Mouse (Mus musculus) WW6 (cell line): Measurements from ENCODE around the gene Ankrd55.

Experiments
- DNase-seq: peaks from one replicate; pipeline ENCODE4 v3.0.0-alpha.2; 2013; ENCODE audit warnings: low read depth, low spot score

Gene Ankrd55

GRCm38 (mm10) chr13:112288225-112289178, at the start of gene Ankrd55:
Gene Ankrd55 (plus strand): TSS chr13:112288451.
- no peak for DNase-seq

GRCm38 (mm10) chr13:112239239-112239638, 49.0 kb upstream of the Ankrd55 start:
- no peak for DNase-seq

DNA sequence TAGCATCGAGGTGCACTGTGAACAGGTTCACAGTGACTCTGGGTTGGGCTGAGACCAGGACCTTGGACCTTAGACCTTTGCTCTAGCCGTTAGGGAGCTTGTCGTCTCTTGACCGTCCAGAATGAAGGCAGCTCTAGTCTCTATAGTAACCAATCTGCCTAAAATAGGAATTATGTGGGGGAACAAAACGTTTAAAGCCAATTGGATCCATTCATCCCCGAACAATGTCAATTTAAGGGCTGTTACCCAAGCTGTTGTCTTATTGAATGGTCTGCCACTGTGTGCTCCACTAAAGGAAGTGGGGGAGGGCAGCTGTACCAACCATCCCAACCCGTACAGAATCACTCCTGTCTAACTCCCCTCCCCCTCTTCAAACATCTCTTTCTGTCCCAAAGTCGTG, 46.8 kb upstream of the Ankrd55 start:
- DNase-seq: no peak

DNA sequence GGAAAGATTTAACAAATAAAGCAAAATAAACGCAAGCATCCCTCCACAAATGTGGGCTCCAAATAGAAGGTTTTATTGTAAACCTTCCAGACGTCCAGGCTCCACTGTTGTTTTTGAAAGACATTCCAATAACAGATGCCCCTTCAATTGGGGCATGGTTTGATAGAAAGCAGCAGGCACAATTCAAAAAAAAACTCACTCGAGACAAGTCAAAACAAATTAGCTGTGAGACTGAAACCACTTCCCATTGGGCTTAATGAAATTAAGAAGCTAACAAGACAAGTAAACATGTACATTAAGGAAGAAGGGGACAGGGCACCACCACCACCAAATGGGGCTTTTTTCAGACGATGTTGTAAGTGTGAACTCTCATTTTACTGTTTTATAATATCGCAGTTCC, 43.1 kb upstream of the Ankrd55 start:
- DNase-seq: no peak

GRCm38 (mm10) chr13:112251433-112251832, 36.8 kb upstream of the Ankrd55 start:
- no peak for DNase-seq

- DNase-seq: no peak
Observed at GRCm38 (mm10) chr13:112252012-112252411, 36.2 kb upstream of the Ankrd55 start.

DNA sequence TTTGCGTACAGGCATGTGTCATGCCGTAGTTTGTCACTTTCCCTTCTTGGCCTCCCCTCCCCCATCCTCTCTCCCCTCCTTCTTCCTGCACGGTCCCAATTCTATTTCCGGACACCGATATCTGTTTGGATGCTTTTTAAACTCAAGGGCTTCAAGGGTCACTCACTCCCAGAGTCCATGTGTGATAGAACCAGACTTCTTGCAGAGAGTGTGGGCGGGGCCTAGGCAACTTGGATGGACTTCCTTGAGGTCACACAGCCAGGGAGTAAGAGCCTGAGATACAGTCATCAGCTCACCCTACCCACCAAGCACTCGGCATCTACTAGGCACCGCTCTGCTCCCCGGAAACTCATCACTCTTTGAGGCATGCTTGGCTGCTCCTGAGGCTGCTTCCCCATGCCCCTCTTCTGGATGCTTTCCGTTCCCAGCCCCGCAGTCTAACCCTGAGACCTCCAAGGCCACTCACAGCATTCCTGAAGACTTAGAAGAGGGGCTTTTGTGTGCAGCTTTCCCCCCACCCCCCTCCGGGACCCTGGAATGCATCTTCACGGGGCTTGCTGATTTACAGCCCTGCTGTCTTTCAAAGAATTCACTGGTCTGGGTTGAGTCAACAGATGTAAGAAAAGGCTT, 35.1 kb upstream of the Ankrd55 start:
- DNase-seq: no peak

- DNase-seq: no peak
Observed at GRCm38 (mm10) chr13:112254116-112254515, 34.1 kb upstream of the Ankrd55 start.

GRCm38 (mm10) chr13:112255862-112256261, 32.4 kb upstream of the Ankrd55 start:
- no peak for DNase-seq

DNA sequence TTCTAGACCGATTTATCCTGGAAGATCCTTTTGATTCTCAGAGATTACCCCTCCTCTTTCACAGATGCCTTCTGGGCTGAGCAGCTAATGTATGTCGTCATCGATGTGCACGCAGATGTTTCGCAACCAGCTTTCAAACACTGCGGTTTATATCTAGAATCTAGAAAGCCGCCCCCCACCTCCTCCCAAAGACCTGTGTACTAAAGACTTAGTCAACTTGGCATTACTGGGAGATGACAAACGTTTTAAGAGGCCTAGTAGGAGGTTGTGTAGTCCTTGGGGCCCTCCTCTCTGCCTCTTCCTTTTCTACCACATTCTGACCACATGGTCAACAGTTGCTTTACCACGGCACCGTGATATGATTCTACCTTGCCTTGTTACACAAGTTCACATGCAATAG, 29.8 kb upstream of the Ankrd55 start:
- no peak for DNase-seq

DNA sequence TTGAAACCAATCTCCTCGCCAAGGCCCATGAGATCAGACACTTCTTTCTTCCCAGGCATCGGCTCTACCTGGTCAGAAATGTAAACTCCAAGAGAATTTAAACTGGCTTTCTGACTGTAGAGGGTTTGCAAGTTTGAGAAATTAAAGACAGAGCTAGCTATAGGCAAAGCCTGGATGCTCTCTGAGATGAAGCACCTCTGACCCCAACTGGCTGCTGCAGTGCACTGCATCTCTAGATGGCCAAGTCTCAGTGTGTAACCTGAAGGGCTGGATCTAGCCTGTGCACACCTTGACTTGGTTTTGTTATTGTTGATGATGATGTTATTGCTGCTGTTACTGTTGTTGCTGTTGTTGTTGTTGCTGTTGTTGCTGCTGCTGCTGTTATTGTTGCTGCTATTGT, 28.9 kb upstream of the Ankrd55 start:
- DNase-seq: no peak

- DNase-seq: no peak
Observed at GRCm38 (mm10) chr13:112264666-112265065, 23.6 kb upstream of the Ankrd55 start.

- DNase-seq: no peak
Observed at GRCm38 (mm10) chr13:112271901-112272537, 16.2 kb upstream of the Ankrd55 start.

GRCm38 (mm10) chr13:112274636-112275035, 13.6 kb upstream of the Ankrd55 start:
- DNase-seq: no peak

GRCm38 (mm10) chr13:112275951-112276350, 12.3 kb upstream of the Ankrd55 start:
- no peak for DNase-seq

- DNase-seq: no peak
Observed at GRCm38 (mm10) chr13:112277544-112277943, 10.7 kb upstream of the Ankrd55 start.

DNA sequence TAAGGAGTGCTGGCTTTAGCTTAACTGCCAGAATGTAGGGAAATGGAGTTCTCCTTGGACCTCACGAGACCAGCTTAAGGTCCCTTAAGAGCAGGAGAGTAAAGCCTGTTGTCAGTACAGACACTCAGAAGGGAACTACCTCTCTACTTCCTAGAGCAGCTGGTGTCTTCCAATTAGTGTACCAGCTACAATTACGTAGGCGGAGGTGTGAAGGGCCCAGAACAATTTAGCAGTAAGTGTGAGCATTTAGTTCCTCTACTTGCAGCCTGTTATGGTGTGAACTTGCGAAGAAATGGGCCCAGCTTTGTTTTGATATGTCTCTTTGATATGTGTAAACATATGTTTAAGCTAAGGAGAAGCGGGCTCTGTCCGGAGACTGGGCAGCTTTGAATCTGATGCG, 10.0 kb upstream of the Ankrd55 start:
- no peak for DNase-seq

- no peak for DNase-seq
Observed at GRCm38 (mm10) chr13:112287135-112287534, 1.1 kb upstream of the Ankrd55 start.

- DNase-seq: no peak
Observed at GRCm38 (mm10) chr13:112287571-112288224, 553 bp upstream of the Ankrd55 start.

DNA sequence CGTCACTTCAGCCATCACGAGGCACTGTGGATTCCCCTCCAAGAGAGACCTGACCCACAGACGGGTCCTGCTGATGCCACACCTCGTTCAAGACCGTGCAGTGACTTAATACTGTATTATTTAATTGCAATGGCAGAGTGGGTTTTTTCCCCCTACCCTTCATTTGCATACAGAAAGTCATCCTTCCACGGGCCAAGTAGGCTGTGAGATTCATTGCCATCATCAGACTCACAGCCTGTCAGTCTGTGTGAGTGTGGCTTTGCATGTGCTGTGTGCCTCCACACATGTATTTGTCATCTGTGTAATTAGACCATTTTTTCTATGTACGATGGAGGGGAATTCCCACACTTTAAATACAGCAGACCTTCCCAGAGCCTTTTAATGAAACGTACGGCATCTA, 1.1 kb downstream of the Ankrd55 start:
- no peak for DNase-seq

- no peak for DNase-seq
Observed at GRCm38 (mm10) chr13:112289981-112290380, 1.7 kb downstream of the Ankrd55 start.

GRCm38 (mm10) chr13:112292489-112292888, 4.2 kb downstream of the Ankrd55 start:
- no peak for DNase-seq
